Mouse (Mus musculus) colon, adult 2 months (tissue): ENCODE data around the gene Insyn1. TPM values are rescaled to one million over a fixed set of nuclear protein-coding genes. Genes with fewer than 3 reads are reported as not detected.

ENCODE experiments used
- polyA plus RNA-seq: library from polyadenylated mRNA; depleted of rRNA; stranded (reverse); fragments of >200 nt; gene quantifications from 2 replicates; pipeline ENCODE4 v1.2.3, GENCODE M21; 2012; rRNA removed

The Insyn1 gene
- polyA plus RNA-seq, result 4.4 and 5.7 TPM in 2 replicates

GRCm38 (mm10) chr9:58487851-58488801 is at the start of gene Insyn1:
Insyn1 (plus strand) TSS chr9:58488603.

Other genes starting within 250 kb of the Insyn1 start
- 27.6 and 29.3 TPM in 2 replicates for gene Pml, start 238.8 kb upstream of the Insyn1 start, polyA plus RNA-seq
- 28.9 and 34.8 TPM in 2 replicates for gene Stoml1, start 235.4 kb upstream of the Insyn1 start, polyA plus RNA-seq
- gene Loxl1, start 175.4 kb upstream of the Insyn1 start, polyA plus RNA-seq, result 88.0 and 89.3 TPM in 2 replicates
- gene Tbc1d21, start 118.1 kb upstream of the Insyn1 start, polyA plus RNA-seq, result 0.09 TPM in 1 of 2 replicates, not detected in the other
- 9.5 and 10.7 TPM in 2 replicates for gene Cd276, start 66.8 kb downstream of the Insyn1 start, polyA plus RNA-seq
- gene Nptn, start 93.6 kb downstream of the Insyn1 start, polyA plus RNA-seq, result 340 and 459 TPM in 2 replicates